Mouse (Mus musculus): ENCODE data around the gene Ube2h. TPM values are rescaled to one million over a fixed set of nuclear protein-coding genes. Genes with fewer than 3 reads are reported as not detected.
"Not testable (repeated sequence)": the region's sequence is repeated elsewhere in the genome, so short reads cannot be mapped to it uniquely, and the experiment has no call there.

Gene Ube2h
- polyA plus RNA-seq (2012; rRNA removed), result 21.7 and 23.5 TPM in 2 replicates

GRCm38 (mm10) chr6:30304399-30304917 is at the start of gene Ube2h:
TSS of gene Ube2h (minus strand) at chr6:30304539.
- peak; percentile 88 for DNase-seq (ENCODE audit: low read depth, low spot score)
- under 1% methylated on average over 32 of the region's 33 CpGs for WGBS

GRCm38 (mm10) chr6:30353661-30354060 is 49.3 kb upstream of the Ube2h start:
- DNase-seq (ENCODE audit: low read depth, low spot score), result no peak
- WGBS, result 95% methylated on average over 8 of the region's 8 CpGs

GRCm38 (mm10) chr6:30352762-30353161 is 48.4 kb upstream of the Ube2h start:
- no peak for DNase-seq (ENCODE audit: low read depth, low spot score)
- WGBS, result 42% methylated on average over 8 of the region's 8 CpGs

GRCm38 (mm10) chr6:30351290-30351689 is 47.0 kb upstream of the Ube2h start:
- DNase-seq (ENCODE audit: low read depth, low spot score), result no peak
- 49% methylated on average over 9 of the region's 9 CpGs for WGBS

GRCm38 (mm10) chr6:30347288-30347801 is 43.0 kb upstream of the Ube2h start:
- 94% methylated on average over 4 of the region's 4 CpGs for WGBS

GRCm38 (mm10) chr6:30346737-30347136 is 42.4 kb upstream of the Ube2h start:
- 37% methylated on average over 6 of the region's 6 CpGs for WGBS
- DNase-seq (ENCODE audit: low read depth, low spot score), result no peak

More at GRCm38 (mm10) chr6:30347288-30347801, 43.0 kb upstream of the Ube2h start:
- no peak for DNase-seq (ENCODE audit: low read depth, low spot score)

- WGBS, result 57% methylated on average over 6 of the region's 6 CpGs
- DNase-seq (ENCODE audit: low read depth, low spot score), result no peak
Measured at GRCm38 (mm10) chr6:30344032-30344431, 39.7 kb upstream of the Ube2h start.

- no peak for DNase-seq (ENCODE audit: low read depth, low spot score)
- 85% methylated on average over 4 of the region's 4 CpGs for whole genome bisulfite sequencing
Measured at GRCm38 (mm10) chr6:30340231-30340873, 36.0 kb upstream of the Ube2h start.

- DNase-seq (ENCODE audit: low read depth, low spot score), result no peak
- under 1% methylated on average over 5 of the region's 5 CpGs for WGBS
Measured at GRCm38 (mm10) chr6:30336912-30337311, 32.6 kb upstream of the Ube2h start.

- no peak for DNase-seq (ENCODE audit: low read depth, low spot score)
- 28% methylated on average over 4 of the region's 4 CpGs for WGBS
Measured at GRCm38 (mm10) chr6:30332262-30332661, 27.9 kb upstream of the Ube2h start.

GRCm38 (mm10) chr6:30330706-30331105 is 26.4 kb upstream of the Ube2h start:
- 81% methylated on average over 5 of the region's 5 CpGs for WGBS
- DNase-seq (ENCODE audit: low read depth, low spot score), result no peak

GRCm38 (mm10) chr6:30325932-30326501 is 21.7 kb upstream of the Ube2h start:
- no peak for DNase-seq (ENCODE audit: low read depth, low spot score)
- 35% methylated on average over 4 of the region's 4 CpGs for WGBS

- WGBS, result 35% methylated on average over 4 of the region's 4 CpGs
- no peak for DNase-seq (ENCODE audit: low read depth, low spot score)
Measured at GRCm38 (mm10) chr6:30321002-30321401, 16.7 kb upstream of the Ube2h start.

GRCm38 (mm10) chr6:30319216-30319615 is 14.9 kb upstream of the Ube2h start:
- no peak for DNase-seq (ENCODE audit: low read depth, low spot score)
- 68% methylated on average over 5 of the region's 5 CpGs for WGBS

GRCm38 (mm10) chr6:30312006-30312405 is 7.7 kb upstream of the Ube2h start:
- 9% methylated on average over 1 of the region's 1 CpGs for WGBS
- peak; percentile 97 for DNase-seq (ENCODE audit: low read depth, low spot score)

- WGBS, result 60% methylated on average over 4 of the region's 4 CpGs
- no peak for DNase-seq (ENCODE audit: low read depth, low spot score)
Measured at GRCm38 (mm10) chr6:30308751-30309150, 4.4 kb upstream of the Ube2h start.

- 8% methylated on average over 9 of the region's 9 CpGs for WGBS
- no peak for DNase-seq (ENCODE audit: low read depth, low spot score)
Measured at GRCm38 (mm10) chr6:30307691-30308090, 3.4 kb upstream of the Ube2h start.

GRCm38 (mm10) chr6:30303771-30304398 is 454 bp downstream of the Ube2h start:
- DNase-seq (ENCODE audit: low read depth, low spot score), result not testable (repeated sequence)

GRCm38 (mm10) chr6:30302781-30303631 is 1.3 kb downstream of the Ube2h start:
- under 1% methylated on average over 11 of the region's 11 CpGs for WGBS
- no peak for DNase-seq (ENCODE audit: low read depth, low spot score)

More at GRCm38 (mm10) chr6:30303771-30304398, 454 bp downstream of the Ube2h start:
- WGBS, result 1% methylated on average over 63 of the region's 66 CpGs

- no peak for DNase-seq (ENCODE audit: low read depth, low spot score)
- WGBS, result 12% methylated on average over 4 of the region's 4 CpGs
Measured at GRCm38 (mm10) chr6:30302156-30302555, 2.2 kb downstream of the Ube2h start.

All from large intestine, adult 2 months (tissue).